Comparison of ENCODE assay signal across 22 mouse cellular contexts in genomic region chr9:119933675-119934074, GRCm38 (mm10). TPM values are rescaled to one million over a fixed set of nuclear protein-coding genes. Genes with fewer than 3 reads are reported as not detected.
A peak's percentile ranks its signal among the peaks of the same experiment; 100 is the strongest.
DNase-seq lines count a peak whose midpoint lies in the region; ATAC-seq and TF ChIP-seq lines count a peak whose summit lies in the region.
"Had no signal": no experiment of that assay in that cellular context is flagged by ENCODE, and none has a peak within 500 bp of the region (broad histone marks: within the 10 kb centered on the region; RNA-seq: fewer than 3 reads in every experiment).

No protein-coding gene starts in this region.

- H3K4me1 ChIP-seq in kidney, adult 2 months (ENCODE audit: control insufficient read depth, insufficient read depth, low read length) = 0 out of 2 replicates have a peak, but pooled peaks cover 5% of the 10 kb centered on the region
- H3K4me1 ChIP-seq in kidney, embryonic 14.5 days (ENCODE audit: control insufficient read depth, insufficient read depth, low read length) = peaks cover 9% of the 10 kb centered on the region; the same call in 1 of the 2 replicates
- H3K4me1 ChIP-seq in liver, adult 2 months (ENCODE audit: control insufficient read depth, insufficient read depth, low read length) = peaks cover 25% of the 10 kb centered on the region
- H3K4me1 ChIP-seq in liver, embryonic 11.5 days (replicated peaks; ENCODE audit: control insufficient read depth, insufficient read depth, low read length) = peaks cover 3% of the 10 kb centered on the region; the same call in 1 of the 2 replicates
- peaks cover 14% of the 10 kb centered on the region for H3K4me1 ChIP-seq in liver, embryonic 16.5 days (ENCODE audit: control insufficient read depth, low read depth, low read length)

- H3K36me3 ChIP-seq in kidney, adult 2 months (ENCODE audit: control insufficient read depth, insufficient read depth, low read length) = no peaks in the 10 kb centered on the region
- H3K36me3 ChIP-seq in kidney, embryonic 14.5 days (ENCODE audit: control insufficient read depth, insufficient read depth, low read length) = peaks cover 28% of the 10 kb centered on the region
- H3K36me3 ChIP-seq in liver, adult 2 months (ENCODE audit: control insufficient read depth, insufficient read depth, low read length) = peaks cover 5% of the 10 kb centered on the region; the same call in 1 of the 2 replicates
- peaks cover 19% of the 10 kb centered on the region for H3K36me3 ChIP-seq in liver, embryonic 11.5 days (ENCODE audit: control insufficient read depth, insufficient read depth, low read length)
- H3K36me3 ChIP-seq in liver, embryonic 16.5 days (ENCODE audit: control insufficient read depth, insufficient read depth) = no peaks in the 10 kb centered on the region; the same call in 1 of the 2 replicates

- H3K27me3 ChIP-seq in kidney, adult 2 months (replicated peaks; ENCODE audit: control insufficient read depth, insufficient read depth, low read length) = no peaks in the 10 kb centered on the region
- H3K27me3 ChIP-seq in kidney, embryonic 14.5 days (ENCODE audit: control insufficient read depth, insufficient read depth, low read length) = no peaks in the 10 kb centered on the region
- no peaks in the 10 kb centered on the region for H3K27me3 ChIP-seq in liver, adult 2 months (ENCODE audit: control insufficient read depth, insufficient read depth, low read length)
- H3K27me3 ChIP-seq in liver, embryonic 11.5 days (replicated peaks; ENCODE audit: control insufficient read depth, insufficient read depth, low read length) = no peaks in the 10 kb centered on the region
- H3K27me3 ChIP-seq in liver, embryonic 16.5 days (ENCODE audit: control insufficient read depth, insufficient read depth, low read depth, low read length) = no peaks in the 10 kb centered on the region
- H3K27me3 ChIP-seq: CH12.LX; embryonic facial prominence, embryonic 13.5 days; forebrain, embryonic 12.5 days; heart, embryonic 15.5 days; Patski had no signal

- no peak for ATAC-seq in kidney, embryonic 14.5 days (ENCODE audit: low FRiP score, low TSS enrichment)
- no peak for ATAC-seq in liver, embryonic 11.5 days (replicated peaks; ENCODE audit: low FRiP score)
- ATAC-seq in liver, embryonic 16.5 days (ENCODE audit: low read depth) = 0 out of 2 replicates have a peak, but pooled peaks have one; percentile 7
- ATAC-seq: activated CD4-positive, CD25-positive, alpha-beta regulatory T cell, adult 4 months; forebrain, embryonic 16.5 days; Patski had no signal

- H3K4me3 ChIP-seq in kidney, adult 2 months (ENCODE audit: insufficient read depth, low read depth, low read length) = no peak overlapping the region
- H3K4me3 ChIP-seq in kidney, embryonic 14.5 days (ENCODE audit: low read length) = no peak overlapping the region
- no peak overlapping the region for H3K4me3 ChIP-seq in liver, adult 2 months (ENCODE audit: insufficient read depth, low read depth, low read length)
- no peak overlapping the region for H3K4me3 ChIP-seq in liver, embryonic 11.5 days (ENCODE audit: low read depth, low read length)
- no peak overlapping the region for H3K4me3 ChIP-seq in liver, embryonic 16.5 days (ENCODE audit: low read depth, low read length)
- H3K4me3 ChIP-seq: embryonic facial prominence, embryonic 13.5 days; forebrain, embryonic 12.5 days; heart, adult 2 months; heart, embryonic 15.5 days had no signal

- WGBS in kidney, adult 2 months = 78% methylated on average over 6 of the region's 6 CpGs
- 94% methylated on average over 6 of the region's 6 CpGs for WGBS in kidney, embryonic 14.5 days
- whole genome bisulfite sequencing in liver, adult 2 months = 37% methylated on average over 6 of the region's 6 CpGs
- WGBS in liver, embryonic 11.5 days = 92% methylated on average over 6 of the region's 6 CpGs
- 76% methylated on average over 6 of the region's 6 CpGs for WGBS in liver, embryonic 16.5 days (ENCODE audit: insufficient replicate concordance)

- no peak overlapping the region for H3K9ac ChIP-seq in kidney, embryonic 14.5 days (ENCODE audit: low read depth, low read length)
- H3K9ac ChIP-seq in liver, adult 2 months (ENCODE audit: low read depth, low read length) = peak overlapping the region; percentile 5; the same call in 1 of the 2 replicates
- no peak overlapping the region for H3K9ac ChIP-seq in liver, embryonic 11.5 days (ENCODE audit: low read depth, low read length)
- no peak overlapping the region for H3K9ac ChIP-seq in liver, embryonic 16.5 days (ENCODE audit: low read depth, low read length)
- H3K9ac ChIP-seq: embryonic facial prominence, embryonic 13.5 days; forebrain, embryonic 12.5 days; heart, embryonic 15.5 days had no signal

- peaks cover 10% of the 10 kb centered on the region; the same call in 1 of the 2 replicates for H3K79me2 ChIP-seq in liver, adult 2 months (ENCODE audit: control insufficient read depth, insufficient read depth, low read length)

- no peak overlapping the region for H3K4me2 ChIP-seq in kidney, embryonic 14.5 days (replicated peaks; ENCODE audit: low read depth, low read length)
- H3K4me2 ChIP-seq in liver, embryonic 11.5 days = no peak overlapping the region
- H3K4me2 ChIP-seq in liver, embryonic 16.5 days (ENCODE audit: low read depth, low read length) = no peak overlapping the region
- H3K4me2 ChIP-seq: embryonic facial prominence, embryonic 13.5 days; forebrain, embryonic 12.5 days; heart, embryonic 11.5 days; heart, embryonic 15.5 days had no signal

- no peaks in the 10 kb centered on the region for H3K9me3 ChIP-seq in kidney, embryonic 14.5 days (ENCODE audit: control insufficient read depth, low read length)
- H3K9me3 ChIP-seq in liver, embryonic 11.5 days (ENCODE audit: control insufficient read depth, low read length) = no peaks in the 10 kb centered on the region
- H3K9me3 ChIP-seq in liver, embryonic 16.5 days (replicated peaks; ENCODE audit: control insufficient read depth, low read length) = no peaks in the 10 kb centered on the region
- H3K9me3 ChIP-seq: embryonic facial prominence, embryonic 13.5 days; forebrain, embryonic 12.5 days; heart, embryonic 15.5 days had no signal

- TF ChIP-seq POLR2A in kidney, adult 2 months (IDR thresholded peaks at IDR 0.05; ENCODE audit: low read depth, low read length) = no peak
- no peak for TF ChIP-seq POLR2A in liver, adult 2 months (IDR thresholded peaks at IDR 0.05; ENCODE audit: extremely low read depth, insufficient read depth, low read length)

- H3K27ac ChIP-seq in kidney, adult 2 months (ENCODE audit: insufficient read depth, low read depth, low read length) = no peak overlapping the region
- H3K27ac ChIP-seq in kidney, embryonic 14.5 days (ENCODE audit: low read depth, low read length) = no peak overlapping the region
- peak overlapping the region; percentile 94 for H3K27ac ChIP-seq in liver, adult 2 months (replicated peaks; ENCODE audit: insufficient read depth, low read depth, low read length)
- no peak overlapping the region; the same call in 1 of the 2 replicates for H3K27ac ChIP-seq in liver, embryonic 11.5 days (ENCODE audit: low read depth, low read length)
- H3K27ac ChIP-seq in liver, embryonic 16.5 days (ENCODE audit: low read length) = peak overlapping the region; percentile 2; the same call in 1 of the 2 replicates
- H3K27ac ChIP-seq: embryonic facial prominence, embryonic 13.5 days; forebrain, embryonic 12.5 days; heart, adult 2 months; heart, embryonic 15.5 days had no signal

- no peak for TF ChIP-seq CTCF in kidney, adult 2 months (conservative IDR thresholded peaks at IDR 0.05; ENCODE audit: insufficient read depth, insufficient read length, low read depth, low read length)
- no peak for TF ChIP-seq CTCF in liver, adult 2 months (IDR thresholded peaks at IDR 0.05; ENCODE audit: low read depth, low read length)

- DNase-seq in kidney, adult 2 months = peak; percentile 67
- peak; percentile 93 for DNase-seq in liver, adult 2 months (ENCODE audit: extremely low read depth, low read depth, low spot score)
- DNase-seq in liver, embryonic 11.5 days (ENCODE audit: low spot score) = no peak
- DNase-seq in urinary bladder, adult 2 months (ENCODE audit: low spot score) = no peak
- DNase-seq: adrenal gland, postnatal 14 days; cerebellum, adult 18-20 months; cerebellum, adult 9-11 months; cerebellum, postnatal 36 days; gastrocnemius, postnatal 14 days; heart, adult 2 months; heart, postnatal 14 days had no signal

RNA-seq across cellular contexts. Expression of gene Gorasp1, which starts 3.7 kb away (rescaled TPM):
- 17.8 and 20.7 TPM in 2 replicates for polyA plus RNA-seq in kidney, adult 2 months (2012; rRNA removed)
- polyA plus RNA-seq in kidney, embryonic 14.5 days (2014; fragmentation: Nextera tagmentation; extraction: Ambion mirVana) = 17.8 and 22.1 TPM in 2 replicates
- 10.9 and 11.5 TPM in 2 replicates for total RNA-seq in liver, adult 2 months (2014; rRNA removed)
- polyA plus RNA-seq in liver, adult 2 months (2012; rRNA removed) = 18.1 and 20.7 TPM in 2 replicates
- 24.7 and 25.0 TPM in 2 replicates for polyA plus RNA-seq in liver, embryonic 11.5 days (2014; fragmentation: Nextera tagmentation; extraction: Ambion mirVana)
- 10.6 and 12.1 TPM in 2 replicates for polyA plus RNA-seq in liver, embryonic 16.5 days (2015; fragmentation: Nextera tagmentation; extraction: Ambion mirVana)
- polyA plus RNA-seq in urinary bladder, adult 2 months (2012; rRNA removed) = 27.6 and 30.6 TPM in 2 replicates

RNA-seq across cellular contexts. Expression of gene Ttc21a, which starts 3.7 kb away (rescaled TPM):
- 0.06 and 0.07 TPM in 2 replicates for polyA plus RNA-seq in kidney, adult 2 months (2012; rRNA removed)
- polyA plus RNA-seq in kidney, embryonic 14.5 days (2014; fragmentation: Nextera tagmentation; extraction: Ambion mirVana) = 0.06 and 0.19 TPM in 2 replicates
- total RNA-seq in liver, adult 2 months (2014; rRNA removed) = 0.07 TPM in 1 of 2 replicates, not detected in the other
- polyA plus RNA-seq in liver, adult 2 months (2012; rRNA removed) = not detected in 2 replicates
- 0.14 TPM in 1 of 2 replicates, not detected in the other for polyA plus RNA-seq in liver, embryonic 11.5 days (2014; fragmentation: Nextera tagmentation; extraction: Ambion mirVana)
- 0.08 and 0.21 TPM in 2 replicates for polyA plus RNA-seq in liver, embryonic 16.5 days (2015; fragmentation: Nextera tagmentation; extraction: Ambion mirVana)
- polyA plus RNA-seq in urinary bladder, adult 2 months (2012; rRNA removed) = 1.2 and 1.4 TPM in 2 replicates
- total RNA-seq: gastrocnemius, adult 18-20 months; gastrocnemius, postnatal 14 days; heart, adult 2 months had no signal
- polyA plus RNA-seq: activated CD4-positive, CD25-positive, alpha-beta regulatory T cell, adult 4 months had no signal

RNA-seq across cellular contexts. Expression of gene Wdr48, which starts 39.0 kb away (rescaled TPM):
- polyA plus RNA-seq in kidney, adult 2 months (2012; rRNA removed) = 27.3 and 32.2 TPM in 2 replicates
- polyA plus RNA-seq in kidney, embryonic 14.5 days (2014; fragmentation: Nextera tagmentation; extraction: Ambion mirVana) = 41.8 and 58.4 TPM in 2 replicates
- 23.3 and 24.5 TPM in 2 replicates for total RNA-seq in liver, adult 2 months (2014; rRNA removed)
- 12.5 and 13.3 TPM in 2 replicates for polyA plus RNA-seq in liver, adult 2 months (2012; rRNA removed)
- polyA plus RNA-seq in liver, embryonic 11.5 days (2014; fragmentation: Nextera tagmentation; extraction: Ambion mirVana) = 45.6 and 49.2 TPM in 2 replicates
- polyA plus RNA-seq in liver, embryonic 16.5 days (2015; fragmentation: Nextera tagmentation; extraction: Ambion mirVana) = 19.4 and 21.1 TPM in 2 replicates
- 42.2 and 42.5 TPM in 2 replicates for polyA plus RNA-seq in urinary bladder, adult 2 months (2012; rRNA removed)

RNA-seq across cellular contexts. Expression of gene Csrnp1, which starts 50.8 kb away (rescaled TPM):
- 14.8 and 24.2 TPM in 2 replicates for polyA plus RNA-seq in kidney, adult 2 months (2012; rRNA removed)
- 1.9 and 3.9 TPM in 2 replicates for polyA plus RNA-seq in kidney, embryonic 14.5 days (2014; fragmentation: Nextera tagmentation; extraction: Ambion mirVana)
- total RNA-seq in liver, adult 2 months (2014; rRNA removed) = 5.8 and 9.2 TPM in 2 replicates
- 9.7 and 10.4 TPM in 2 replicates for polyA plus RNA-seq in liver, adult 2 months (2012; rRNA removed)
- 1.1 and 2.2 TPM in 2 replicates for polyA plus RNA-seq in liver, embryonic 11.5 days (2014; fragmentation: Nextera tagmentation; extraction: Ambion mirVana)
- polyA plus RNA-seq in liver, embryonic 16.5 days (2015; fragmentation: Nextera tagmentation; extraction: Ambion mirVana) = 2.5 and 3.3 TPM in 2 replicates
- polyA plus RNA-seq in urinary bladder, adult 2 months (2012; rRNA removed) = 15.6 and 26.4 TPM in 2 replicates

Comparison
In these comparisons a context has a peak if more than half of its experiments do, and no peak if none do; other contexts are left out.
1. DNase-seq: peak in kidney, adult 2 months (single experiment) and liver, adult 2 months (single experiment); none in liver, embryonic 11.5 days (single experiment) and urinary bladder, adult 2 months (single experiment).
2. H3K27ac ChIP-seq: peak in liver, adult 2 months (single experiment) and liver, embryonic 16.5 days (single experiment); none in kidney, adult 2 months (single experiment), kidney, embryonic 14.5 days (single experiment) and liver, embryonic 11.5 days (single experiment).